Mouse (Mus musculus) lung, adult 2 months (tissue): ENCODE results near the gene Fam160a1. TPM values are rescaled to one million over a fixed set of nuclear protein-coding genes. Genes with fewer than 3 reads are reported as not detected.

Source experiments
- DNase-seq: peaks from one replicate; pipeline ENCODE4 v3.0.0; 2022
- H3K4me1 ChIP-seq: fragments of 200-500 bp; 2 replicates; pipeline ENCODE4 v1.6.1; 2011; ENCODE audit warnings: low read length; ENCODE audit not compliant: control insufficient read depth, insufficient read depth
- H3K4me3 ChIP-seq: fragments of 200-500 bp; replicated peaks from 2 replicates; pipeline ENCODE3; 2011; ENCODE audit warnings: low read depth, mild to moderate bottlenecking, control low read depth, low read length; ENCODE audit errors: extremely low read depth
- CTCF ChIP-seq: fragments of 200-500 bp; IDR thresholded peaks from 2 replicates; pipeline ENCODE4 v1.5.1; 2011; ENCODE audit warnings: mild to moderate bottlenecking, low read length, control low read depth; ENCODE audit not compliant: insufficient read depth
- POLR2A ChIP-seq: fragments of 200-500 bp; IDR thresholded peaks from 2 replicates; pipeline ENCODE4 v1.6.1; 2011; ENCODE audit warnings: low read depth, mild to moderate bottlenecking, control low read depth, low read length, borderline replicate concordance; ENCODE audit errors: extremely low read depth
- WGBS: fragments of 180-500 bp; shearing (Covaris S2); methylation state at CpG from one replicate; pipeline ENCODE4 v1.1.7; 2018; 5-methylcytosine and 5-hydroxymethylcytosine counted together
- polyA plus RNA-seq: library from polyadenylated mRNA; depleted of rRNA; stranded (reverse); fragments of >200 nt; gene quantifications from 2 replicates; pipeline ENCODE4 v1.2.3, GENCODE M21; 2012

The Fam160a1 gene
- polyA plus RNA-seq, 1 experiment = 14.0 TPM

- DNase-seq = no peak
- H3K4me1 ChIP-seq = no peaks in the 10 kb centered on the region
- no peak overlapping the region for H3K4me3 ChIP-seq
- 75% methylated on average over 8 of the region's 8 CpGs for WGBS
- no peak for TF ChIP-seq POLR2A
These were observed 137.7 kb downstream of the Fam160a1 start for GRCm38 (mm10) chr3:85679312-85679933.

GRCm38 (mm10) chr3:85677952-85678351 is 139.1 kb downstream of the Fam160a1 start:
- Histone ChIP-seq H3K4me3 (no peak overlapping the region), H3K4me1 (no peaks in the 10 kb centered on the region)
- no peak for TF ChIP-seq CTCF
- TF ChIP-seq POLR2A = no peak
- no peak for DNase-seq
- 78% methylated on average over 3 of the region's 3 CpGs for WGBS

- Histone ChIP-seq H3K4me3 (no peak overlapping the region), H3K4me1 (no peaks in the 10 kb centered on the region)
- DNase-seq = no peak
- WGBS = 73% methylated on average over 8 of the region's 8 CpGs
- no peak for TF ChIP-seq CTCF
- TF ChIP-seq POLR2A = no peak
These were observed 140.0 kb downstream of the Fam160a1 start for GRCm38 (mm10) chr3:85677133-85677532.

GRCm38 (mm10) chr3:85669844-85670243 is 147.2 kb downstream of the Fam160a1 start:
- H3K4me1 ChIP-seq = no peaks in the 10 kb centered on the region
- no peak overlapping the region for H3K4me3 ChIP-seq
- DNase-seq = no peak
- TF ChIP-seq POLR2A (no peak), CTCF (no peak)
- WGBS = 62% methylated on average over 6 of the region's 6 CpGs

GRCm38 (mm10) chr3:85667683-85668082 is 149.4 kb downstream of the Fam160a1 start:
- Histone ChIP-seq H3K4me1 (no peaks in the 10 kb centered on the region), H3K4me3 (no peak overlapping the region)
- no peak for DNase-seq
- no peak for TF ChIP-seq POLR2A
- TF ChIP-seq CTCF = no peak
- 94% methylated on average over 6 of the region's 6 CpGs for WGBS

- no peaks in the 10 kb centered on the region for H3K4me1 ChIP-seq
- DNase-seq = no peak
- TF ChIP-seq POLR2A (no peak), CTCF (no peak)
- WGBS = 55% methylated on average over 12 of the region's 12 CpGs
- H3K4me3 ChIP-seq = no peak overlapping the region
These were observed 150.4 kb downstream of the Fam160a1 start for GRCm38 (mm10) chr3:85666736-85667135.

GRCm38 (mm10) chr3:85666166-85666565 is 150.9 kb downstream of the Fam160a1 start:
- no peak for TF ChIP-seq CTCF
- no peak for TF ChIP-seq POLR2A
- 51% methylated on average over 3 of the region's 3 CpGs for WGBS
- Histone ChIP-seq H3K4me3 (no peak overlapping the region), H3K4me1 (no peaks in the 10 kb centered on the region)
- no peak for DNase-seq

- DNase-seq = no peak
- Histone ChIP-seq H3K4me3 (no peak overlapping the region), H3K4me1 (no peaks in the 10 kb centered on the region)
- no peak for TF ChIP-seq CTCF
- TF ChIP-seq POLR2A = no peak
- WGBS = 88% methylated on average over 10 of the region's 10 CpGs
These were observed 152.4 kb downstream of the Fam160a1 start for GRCm38 (mm10) chr3:85664591-85665171.

- no peak for TF ChIP-seq POLR2A
- no peak for TF ChIP-seq CTCF
- no peaks in the 10 kb centered on the region for H3K4me1 ChIP-seq
- 84% methylated on average over 5 of the region's 5 CpGs for WGBS
- no peak for DNase-seq
- no peak overlapping the region for H3K4me3 ChIP-seq
These were observed 153.3 kb downstream of the Fam160a1 start for GRCm38 (mm10) chr3:85663826-85664225.
